Mouse (Mus musculus) gastrocnemius, postnatal 14 days (tissue): Measurements from ENCODE around the gene Mrpl53. TPM values are rescaled to one million over a fixed set of nuclear protein-coding genes. Genes with fewer than 3 reads are reported as not detected.
"Not testable (repeated sequence)": the region's sequence is repeated elsewhere in the genome, so short reads cannot be mapped to it uniquely, and the experiment has no call there.

ENCODE experiments used
- DNase-seq: peaks from one replicate; pipeline ENCODE4 v3.0.0; 2021; ENCODE audit warnings: mixed read lengths
- intact Hi-C: fragments of 180-260 bp; cut with DNase I; formaldehyde crosslinking; loops from one replicate; pipeline ENCODE4 v1.15.1; 2025; ENCODE audit warnings: low total_unique reads
- microRNA-seq, 2 experiments: library from miRNA; unstranded; fragments of <30 nt; microRNA quantifications; one replicate each; pipeline ENCODE4 v1.2.0; 2021
- total RNA-seq, 2 experiments: library from RNA; stranded (reverse); gene quantifications; 2 replicates each; pipeline ENCODE4 v1.2.3; 2021

The Mrpl53 gene
- total RNA-seq, 2 experiments from 2014 or later = 100 to 117 TPM

GRCm38 (mm10) chr6:83137576-83137950 lies 28.7 kb downstream of the Mrpl53 start:
- DNase-seq = peak; percentile 96
- intact Hi-C loops = no loop called here

DNA sequence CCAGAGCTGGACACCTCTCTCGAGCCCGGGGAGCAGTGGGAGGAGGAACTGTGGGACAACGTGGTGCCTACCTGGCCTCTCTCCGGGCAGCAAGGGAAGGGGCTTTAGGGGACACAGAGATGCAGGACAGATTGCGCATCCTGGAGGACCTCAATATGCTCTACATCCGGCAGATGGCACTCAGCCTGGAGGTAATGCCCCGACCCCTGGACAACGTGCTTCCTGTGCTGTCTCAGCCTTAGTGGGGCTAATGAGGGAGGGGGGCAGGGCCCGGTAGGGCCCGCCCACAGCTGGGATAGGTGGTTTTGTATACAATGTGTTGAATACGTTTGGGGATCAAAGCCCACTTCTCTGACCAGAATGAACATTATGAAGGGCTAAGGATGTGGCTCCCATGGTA lies 29.2 kb downstream of the Mrpl53 start:
- no peak for DNase-seq
- intact Hi-C loops = no loop called here

- intact Hi-C loops = no loop called here
- DNase-seq = no peak
Measured at GRCm38 (mm10) chr6:83140044-83140443, 31.2 kb downstream of the Mrpl53 start.

- DNase-seq = peak; percentile 31
- intact Hi-C loops = no loop called here
Measured at GRCm38 (mm10) chr6:83141636-83142035, 32.8 kb downstream of the Mrpl53 start.

GRCm38 (mm10) chr6:83142211-83142731 lies 33.4 kb downstream of the Mrpl53 start:
- intact Hi-C loops = no loop called here
- DNase-seq = no peak

GRCm38 (mm10) chr6:83142886-83143285 lies 34.0 kb downstream of the Mrpl53 start:
- intact Hi-C loops = no loop called here
- no peak for DNase-seq

DNA sequence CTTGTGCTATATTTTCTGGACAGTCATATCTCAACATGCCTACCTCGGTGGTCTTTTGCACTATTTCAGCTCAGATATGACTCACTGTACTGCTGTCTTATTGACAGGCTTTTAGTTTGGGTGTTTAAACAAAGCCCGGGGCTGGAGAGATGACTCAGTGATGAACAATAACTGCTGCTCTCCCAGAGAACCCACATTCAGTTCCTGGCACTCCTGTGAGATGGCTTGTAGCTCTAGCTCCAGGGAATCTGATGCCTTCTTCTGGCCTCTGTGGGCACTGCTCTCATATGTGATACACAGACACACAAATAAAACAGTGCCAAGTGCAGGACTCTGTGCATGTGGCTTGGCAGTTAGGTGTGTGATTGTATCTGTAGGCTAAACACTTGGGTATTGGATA lies 36.4 kb downstream of the Mrpl53 start:
- intact Hi-C loops = no loop called here
- no peak for DNase-seq

GRCm38 (mm10) chr6:83145805-83146204 lies 37.0 kb downstream of the Mrpl53 start:
- intact Hi-C loops = no loop called here
- DNase-seq = no peak

DNA sequence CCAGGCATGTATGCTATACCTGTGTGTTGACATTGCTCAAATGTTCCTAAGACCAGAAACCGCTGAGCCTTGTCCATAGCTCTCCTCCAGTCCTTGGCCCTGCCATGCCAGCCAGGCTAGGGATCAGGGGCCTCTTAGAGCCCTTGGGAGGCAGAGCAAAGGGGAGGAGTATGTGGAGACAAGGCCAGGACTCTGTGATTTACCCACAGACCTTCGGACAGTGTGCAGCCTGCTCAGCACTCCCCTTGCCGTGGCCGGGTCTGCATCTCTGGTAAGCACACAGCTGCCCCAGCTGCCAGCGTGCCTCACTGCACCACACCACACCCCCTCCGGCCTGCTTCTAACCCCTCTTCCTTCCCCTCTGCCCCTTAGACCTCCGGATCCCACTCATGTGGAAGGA lies 38.4 kb downstream of the Mrpl53 start:
- intact Hi-C loops = no loop called here
- no peak for DNase-seq

DNA sequence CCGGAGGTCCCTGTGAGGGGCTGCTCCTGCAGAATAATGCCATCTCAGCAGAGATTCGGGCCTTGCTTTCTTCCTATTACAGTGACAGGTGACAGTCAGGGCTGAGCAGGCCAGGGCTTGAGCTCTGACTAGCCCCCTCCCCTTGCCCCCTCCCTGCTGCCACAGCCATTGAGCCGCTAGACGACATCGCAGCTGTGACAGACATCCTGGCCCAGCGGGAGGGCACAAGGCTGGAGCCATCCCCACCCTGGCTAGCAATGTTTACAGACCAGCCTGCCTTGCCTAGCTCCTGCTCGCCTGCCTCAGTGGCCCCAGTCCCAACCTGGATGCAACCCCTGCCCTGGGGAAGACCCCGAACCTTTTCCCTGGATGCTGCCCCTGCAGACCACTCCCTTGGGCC lies 42.9 kb downstream of the Mrpl53 start:
- intact Hi-C loops = no loop called here
- DNase-seq = no peak

GRCm38 (mm10) chr6:83153038-83153437 lies 44.2 kb downstream of the Mrpl53 start:
- intact Hi-C loops = no loop called here

DNA sequence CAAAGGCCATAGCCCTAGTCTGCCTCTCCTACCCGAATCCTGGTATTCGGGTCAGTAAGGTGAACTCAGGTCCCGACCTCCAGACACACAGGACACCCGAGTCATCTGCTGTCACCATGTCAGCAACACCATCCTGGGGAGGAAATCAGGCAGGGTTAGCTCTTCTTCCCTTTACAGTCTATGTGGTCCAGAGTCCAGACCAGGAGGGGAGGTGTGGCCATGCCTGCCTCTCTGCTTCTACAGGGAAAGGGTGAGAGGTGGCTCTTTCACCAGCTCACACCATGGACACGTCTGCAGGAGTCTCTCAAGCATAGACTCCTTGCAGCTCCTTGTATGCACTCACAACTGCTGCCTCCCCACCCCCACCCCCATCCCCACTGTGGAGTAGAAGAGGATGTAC lies 44.6 kb downstream of the Mrpl53 start:
- intact Hi-C loops = no loop called here
- DNase-seq = no peak

More at GRCm38 (mm10) chr6:83153038-83153437, 44.2 kb downstream of the Mrpl53 start:
- DNase-seq = no peak

DNA sequence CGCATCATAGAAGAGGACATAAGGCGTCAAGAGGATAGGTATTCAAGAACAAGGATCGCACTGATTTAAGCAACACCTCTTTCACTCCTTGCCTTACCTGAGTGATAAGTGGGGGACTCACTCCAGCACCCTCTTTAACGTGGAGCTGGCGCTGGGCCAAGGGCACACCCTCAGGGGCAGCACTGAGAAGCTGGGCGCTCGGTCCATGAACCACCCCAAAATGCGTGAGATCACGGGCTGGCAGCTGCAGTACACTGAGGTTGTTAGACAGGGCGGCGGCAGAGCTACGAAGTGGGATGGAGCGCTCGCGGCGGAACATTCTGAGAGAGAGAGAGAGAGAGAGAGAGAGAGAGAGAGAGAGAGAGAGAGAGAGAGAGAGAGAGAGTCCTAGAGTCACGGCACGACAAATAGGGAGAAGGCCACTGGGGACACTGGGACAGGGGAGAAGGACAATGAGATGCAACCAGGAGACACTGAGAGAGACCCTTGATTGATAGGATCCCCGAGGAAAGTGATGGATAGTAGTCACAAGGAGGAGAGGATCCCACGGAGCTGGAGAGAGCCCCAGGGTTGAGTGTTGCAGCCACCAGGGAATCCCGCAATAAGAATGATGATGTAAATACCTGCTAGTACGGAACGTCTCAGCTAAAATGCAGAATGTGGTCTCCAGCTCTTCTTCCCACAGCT lies 46.9 kb downstream of the Mrpl53 start:
- intact Hi-C loops = no loop called here
- no peak for DNase-seq

- peak; percentile 54 for DNase-seq
- intact Hi-C loops = no loop called here
Measured at GRCm38 (mm10) chr6:83156259-83156684, 47.4 kb downstream of the Mrpl53 start, which contains the start of the genes Wdr54 and 1700003E16Rik. Gene Wdr54, minus strand, starts transcription at chr6:83156397. Gene 1700003E16Rik, plus strand, starts transcription at chr6:83156404.

DNA sequence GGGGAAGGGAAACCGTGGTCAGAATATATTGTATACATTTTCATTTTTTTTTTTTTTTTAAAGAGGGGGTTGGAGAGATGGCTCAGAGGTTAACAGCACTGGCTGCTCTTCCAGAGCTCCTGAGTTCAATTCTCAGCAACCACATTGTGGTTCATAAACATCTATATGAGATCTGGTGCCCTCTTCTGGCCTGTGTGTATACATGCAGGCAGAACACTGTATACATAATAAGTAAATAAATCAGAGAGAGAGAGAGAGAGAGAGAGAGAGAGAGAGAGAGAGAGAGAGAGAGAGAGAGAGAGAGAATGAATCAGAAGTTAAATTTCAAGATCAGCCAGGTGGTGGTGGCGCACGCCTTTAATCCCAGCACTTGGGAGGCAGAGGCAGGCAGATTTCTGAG lies 50.6 kb downstream of the Mrpl53 start:
- DNase-seq, intact Hi-C loops: not testable (repeated sequence)

Small RNA genes within 50 kb of the gene (microRNA-seq; reads per million reads assigned to microRNA genes)
- 0 reads per million in 2 experiments for gene Mir3470a

Other genes starting within 250 kb of the Mrpl53 start
- under 1 TPM; 0.16 to 0.71 TPM for gene Sema4f, start 169.3 kb upstream of the Mrpl53 start, total RNA-seq
- 1 to 10 TPM in 1 of 2 experiments, under 1 TPM in 1; 0.82 to 1.1 TPM for gene M1ap, start 162.1 kb upstream of the Mrpl53 start, total RNA-seq
- 1 to 10 TPM; 5.0 to 7.1 TPM for gene Dok1, start 75.6 kb upstream of the Mrpl53 start, total RNA-seq
- 1 to 10 TPM; 6.9 to 7.4 TPM for gene Loxl3, start 74.9 kb upstream of the Mrpl53 start, total RNA-seq
- 10 to 100 TPM; 60.2 to 65.8 TPM for gene Aup1, start 54.5 kb upstream of the Mrpl53 start, total RNA-seq
- gene Htra2, start 53.8 kb upstream of the Mrpl53 start, total RNA-seq = 10 to 100 TPM; 20.0 to 21.7 TPM
- under 1 TPM; 0.27 to 0.35 TPM for gene Dqx1, start 51.2 kb upstream of the Mrpl53 start, total RNA-seq
- not detected for gene Tlx2, start 38.7 kb upstream of the Mrpl53 start, total RNA-seq
- 1 to 10 TPM; 6.8 to 7.0 TPM for gene Pcgf1, start 31.2 kb upstream of the Mrpl53 start, total RNA-seq
- under 1 TPM in 1 of 2 experiments, not detected in 1; 0.49 TPM for gene Lbx2, start 22.7 kb upstream of the Mrpl53 start, total RNA-seq
- 1 to 10 TPM in 1 of 2 experiments, not detected in 1; 1.2 TPM for gene Ccdc142, start 7.4 kb upstream of the Mrpl53 start, total RNA-seq
- under 1 TPM; 0.88 to 1.00 TPM for gene Gm42688, start 7.4 kb upstream of the Mrpl53 start, total RNA-seq
- gene Mogs, start 6.5 kb downstream of the Mrpl53 start, total RNA-seq = 1 to 10 TPM; 6.8 to 8.8 TPM
- 10 to 100 TPM; 48.2 to 50.5 TPM for gene Wbp1, start 12.5 kb downstream of the Mrpl53 start, total RNA-seq
- gene Ino80b, start 16.4 kb downstream of the Mrpl53 start, total RNA-seq = 10 to 100 TPM; 14.5 to 15.2 TPM
- gene Rtkn, start 26.4 kb downstream of the Mrpl53 start, total RNA-seq = 10 to 100 TPM; 13.0 to 16.5 TPM
- 1 to 10 TPM; 1.2 to 2.0 TPM for gene Wdr54, start 47.4 kb downstream of the Mrpl53 start, total RNA-seq
- gene 1700003E16Rik, start 47.4 kb downstream of the Mrpl53 start, total RNA-seq = not detected
- gene Dctn1, start 56.9 kb downstream of the Mrpl53 start, total RNA-seq = 100 to 1,000 TPM; 116 to 120 TPM
- gene Slc4a5, start 110.8 kb downstream of the Mrpl53 start, total RNA-seq = not detected
- 1 to 10 TPM; 3.7 to 6.7 TPM for gene Mthfd2, start 216.9 kb downstream of the Mrpl53 start, total RNA-seq
- 10 to 100 TPM; 15.7 to 17.5 TPM for gene Mob1a, start 217.0 kb downstream of the Mrpl53 start, total RNA-seq
- 100 to 1,000 TPM; 214 to 234 TPM for gene Bola3, start 240.1 kb downstream of the Mrpl53 start, total RNA-seq